Mouse (Mus musculus) liver, embryonic 11.5 days (tissue): ENCODE measurements around the gene Xrra1. TPM values are rescaled to one million over a fixed set of nuclear protein-coding genes. Genes with fewer than 3 reads are reported as not detected.
A peak's percentile ranks its signal among the peaks of the same experiment; 100 is the strongest.

Experiments used
- ATAC-seq: fragments of 200-750 bp; cut with Nextera tagmentation; replicated peaks from 2 replicates; pipeline ENCODE4 v1.8.0; 2017; ENCODE audit warnings: moderate number of reproducible peaks, mild to moderate bottlenecking, moderate TSS enrichment, moderate library complexity; ENCODE audit not compliant: low FRiP score
- DNase-seq: peaks from one replicate; pipeline ENCODE4 v3.0.0-alpha.2; 2017; ENCODE audit warnings: low spot score
- H3K27ac ChIP-seq: fragments of 300-500 bp; sonication (generic); 2 replicates; pipeline ENCODE4 v1.5.1; 2014; ENCODE audit warnings: mild to moderate bottlenecking, low read depth, low read length, control low read depth
- H3K27me3 ChIP-seq: fragments of 300-500 bp; sonication (generic); replicated peaks from 2 replicates; pipeline ENCODE4 v1.6.1; 2014; ENCODE audit warnings: low read length, mixed read lengths; ENCODE audit not compliant: control insufficient read depth, insufficient read depth
- H3K36me3 ChIP-seq: fragments of 300-500 bp; sonication (generic); 2 replicates; pipeline ENCODE4 v1.6.1; 2014; ENCODE audit warnings: mild to moderate bottlenecking, low read length, moderate library complexity, mixed read lengths; ENCODE audit not compliant: control insufficient read depth, insufficient read depth
- H3K4me1 ChIP-seq: fragments of 300-500 bp; sonication (generic); replicated peaks from 2 replicates; pipeline ENCODE4 v1.6.1; 2014; ENCODE audit warnings: low read length, mixed read lengths; ENCODE audit not compliant: control insufficient read depth, insufficient read depth
- H3K4me2 ChIP-seq: fragments of 300-500 bp; sonication (generic); 2 replicates; pipeline ENCODE4 v1.6.1; 2014; ENCODE audit warnings: mild to moderate bottlenecking, control low read depth, moderate library complexity
- H3K4me3 ChIP-seq: fragments of 300-500 bp; sonication (generic); 2 replicates; pipeline ENCODE4 v1.5.1; 2014; ENCODE audit warnings: low read depth, low read length, control low read depth
- H3K9ac ChIP-seq: fragments of 300-500 bp; sonication (generic); 2 replicates; pipeline ENCODE4 v1.6.1; 2014; ENCODE audit warnings: low read depth, low read length, control low read depth
- H3K9me3 ChIP-seq: fragments of 300-500 bp; sonication (generic); 2 replicates; pipeline ENCODE4 v1.6.1; 2016; ENCODE audit warnings: low read length, inconsistent platforms, mixed read lengths; ENCODE audit not compliant: control insufficient read depth
- WGBS: fragments of 180-500 bp; shearing (Covaris S2); extraction: QIAGEN DNeasy Blood & Tissue Kit; methylation state at CpG from one replicate; pipeline ENCODE4 v1.1.7; 2014; 5-methylcytosine and 5-hydroxymethylcytosine counted together
- polyA plus RNA-seq: library from polyadenylated mRNA; unstranded; fragments of >200 nt; fragmentation: Nextera tagmentation; extraction: Ambion mirVana; gene quantifications from 2 replicates; pipeline ENCODE4 v1.2.1, GENCODE M21; 2014

The Xrra1 gene
- polyA plus RNA-seq, 1 experiment from 2014 or later = 0.10 TPM

DNA sequence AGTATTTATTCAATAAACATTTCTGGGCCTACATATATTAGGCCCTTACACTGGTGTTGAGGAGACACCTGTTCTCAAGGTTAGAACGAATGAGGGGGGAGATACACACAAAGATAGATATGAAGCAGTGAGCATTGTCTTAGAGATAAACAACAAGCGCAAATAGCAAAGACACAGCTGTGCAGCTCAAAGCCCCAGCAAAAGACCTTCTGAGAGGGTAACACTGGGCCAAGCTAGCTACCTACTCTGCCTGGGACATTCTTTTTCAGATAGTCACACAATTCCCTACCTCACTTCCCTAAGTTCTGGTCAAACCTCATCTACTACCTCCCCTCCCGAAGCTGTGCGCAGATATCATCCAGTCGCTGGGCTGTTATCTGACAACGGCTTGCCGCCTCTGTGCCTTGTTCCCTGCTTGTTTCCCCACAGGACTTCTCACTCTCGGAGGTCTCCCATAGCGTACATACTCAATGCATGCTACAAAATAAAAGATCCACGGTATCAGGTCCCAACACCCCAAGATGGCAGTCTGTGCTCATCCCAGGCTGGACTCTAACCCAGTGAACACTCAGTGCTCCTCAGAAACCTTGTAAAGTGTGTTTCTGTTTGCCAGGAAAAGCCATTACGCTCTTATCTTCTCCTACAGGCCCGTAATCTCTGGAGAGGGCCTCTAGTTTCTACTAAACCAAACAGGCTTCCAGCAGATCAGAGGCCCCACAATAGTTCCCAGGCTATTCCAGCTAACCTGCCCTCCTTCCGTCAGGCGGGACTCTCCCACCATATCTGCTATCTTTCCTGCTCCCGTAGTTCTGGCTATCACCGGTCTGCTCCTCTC lies 34.0 kb upstream of the Xrra1 start:
- Histone ChIP-seq H3K9ac (peak overlapping the region; percentile 42), H3K27me3 (no peaks in the 10 kb centered on the region), H3K9me3 (no peaks in the 10 kb centered on the region), H3K27ac (peak overlapping the region; percentile 83), H3K4me2 (peak overlapping the region; percentile 70), H3K4me1 (peaks cover 51% of the 10 kb centered on the region), H3K36me3 (no peaks in the 10 kb centered on the region), H3K4me3 (peak overlapping the region; percentile 26)
- 23% methylated on average over 16 of the region's 16 CpGs for WGBS
- DNase-seq (peak; percentile 42), ATAC-seq (peak; percentile 76)

GRCm38 (mm10) chr7:99825511-99825910 lies 33.4 kb upstream of the Xrra1 start:
- DNase-seq = no peak
- Histone ChIP-seq H3K27ac (peak overlapping the region; percentile 83), H3K4me2 (peak overlapping the region; percentile 70), H3K27me3 (no peaks in the 10 kb centered on the region), H3K4me3 (peak overlapping the region; percentile 26), H3K36me3 (no peaks in the 10 kb centered on the region), H3K9me3 (no peaks in the 10 kb centered on the region), H3K9ac (peak overlapping the region; percentile 42; the same call in 1 of the 2 replicates), H3K4me1 (peaks cover 51% of the 10 kb centered on the region)
- 55% methylated on average over 9 of the region's 9 CpGs for WGBS
- peak; percentile 18 for ATAC-seq

DNA sequence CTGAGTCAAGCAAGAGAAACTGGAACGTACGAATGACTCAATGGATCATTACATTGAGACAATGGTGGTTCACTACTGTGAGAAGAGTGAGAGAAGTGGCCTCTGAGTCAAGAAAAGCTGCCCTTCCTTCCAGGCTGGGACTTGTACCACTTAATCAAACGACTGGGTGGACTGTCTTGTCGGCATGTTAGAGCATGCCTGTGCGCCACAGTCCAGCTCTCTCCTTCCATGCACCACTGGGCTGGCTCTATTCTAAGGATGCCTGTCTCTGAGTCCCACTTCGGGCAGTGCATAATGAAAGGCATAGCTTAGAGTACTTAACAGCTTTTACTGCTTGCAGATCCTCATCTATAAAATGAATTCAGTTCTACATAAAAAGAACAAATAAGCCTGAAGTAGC lies 32.8 kb upstream of the Xrra1 start:
- Histone ChIP-seq H3K4me3 (0 out of 2 replicates have a peak overlapping the region, but pooled peaks have one; percentile 17), H3K27me3 (no peaks in the 10 kb centered on the region), H3K27ac (peak overlapping the region; percentile 83), H3K9ac (no peak overlapping the region), H3K4me1 (peaks cover 51% of the 10 kb centered on the region), H3K9me3 (no peaks in the 10 kb centered on the region), H3K36me3 (no peaks in the 10 kb centered on the region), H3K4me2 (peak overlapping the region; percentile 70)
- DNase-seq = no peak
- 65% methylated on average over 6 of the region's 6 CpGs for WGBS
- no peak for ATAC-seq

DNA sequence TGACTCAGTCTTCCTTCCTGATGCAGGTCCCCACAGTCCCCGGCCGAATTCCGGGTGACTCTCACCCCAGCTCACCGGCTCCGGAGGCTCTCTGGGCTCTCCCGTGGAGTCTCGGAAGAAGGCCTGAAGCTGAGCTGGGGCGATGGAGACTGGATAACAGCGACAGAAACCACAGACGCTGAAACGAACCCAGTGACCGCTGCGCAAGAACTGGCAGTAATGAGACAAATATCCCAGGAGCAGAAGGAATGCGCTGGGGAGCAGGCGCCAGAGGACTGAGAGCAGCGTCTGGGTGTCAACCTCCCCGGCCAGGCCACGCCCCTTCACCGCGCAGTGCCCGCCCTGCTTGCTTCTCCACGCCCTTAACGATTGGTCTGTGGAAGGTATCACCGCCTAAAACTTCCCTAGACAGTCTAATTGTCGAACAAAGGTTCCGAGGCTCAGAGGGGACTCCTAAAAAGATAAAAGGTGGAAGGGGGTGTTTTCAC lies 30.8 kb upstream of the Xrra1 start, which contains the start of gene Neu3:
Gene Neu3 (minus strand): TSS at position 335 of the 488 bp plus-strand sequence.
- H3K36me3 ChIP-seq = no peaks in the 10 kb centered on the region
- no peaks in the 10 kb centered on the region for H3K27me3 ChIP-seq
- ATAC-seq = peak; percentile 92
- peak within 1 kb of the TSS; percentile 72 for H3K4me2 ChIP-seq
- H3K4me3 ChIP-seq = peak within 1 kb of the TSS; percentile 75
- H3K27ac ChIP-seq = peak within 1 kb of the TSS; percentile 83
- peak; percentile 90 for DNase-seq
- H3K4me1 ChIP-seq = peaks cover 36% of the 10 kb centered on the region
- peak within 1 kb of the TSS; percentile 81 for H3K9ac ChIP-seq
- WGBS = under 1% methylated on average over 26 of the region's 26 CpGs
- no peaks in the 10 kb centered on the region for H3K9me3 ChIP-seq

GRCm38 (mm10) chr7:99833115-99833845 lies 25.6 kb upstream of the Xrra1 start:
- WGBS = 76% methylated on average over 5 of the region's 5 CpGs
- ATAC-seq (no peak), DNase-seq (no peak)
- H3K4me2 ChIP-seq = no peak overlapping the region
- H3K4me1 ChIP-seq = peaks cover 8% of the 10 kb centered on the region
- no peak overlapping the region for H3K27ac ChIP-seq
- H3K4me3 ChIP-seq = no peak overlapping the region
- no peaks in the 10 kb centered on the region for H3K27me3 ChIP-seq
- H3K9me3 ChIP-seq = no peaks in the 10 kb centered on the region
- peaks cover 5% of the 10 kb centered on the region for H3K36me3 ChIP-seq
- no peak overlapping the region for H3K9ac ChIP-seq

DNA sequence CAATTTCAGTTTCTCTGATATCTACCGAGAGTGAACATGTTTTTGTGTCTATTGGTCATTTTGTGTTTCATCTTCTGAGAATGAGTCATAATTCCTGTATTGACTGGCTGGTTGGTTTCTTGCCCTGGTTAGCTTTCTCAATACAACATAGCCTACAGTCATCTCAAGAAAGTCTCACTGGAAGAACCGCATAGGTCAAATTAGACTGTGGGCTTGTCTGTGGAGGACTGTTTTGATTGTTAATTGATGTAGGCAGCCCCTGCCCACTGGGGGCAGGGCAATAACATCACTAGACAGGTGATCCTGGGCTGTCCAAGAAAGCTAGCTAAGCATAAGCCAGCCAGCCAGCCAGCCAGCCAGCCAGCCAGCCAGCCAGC lies 25.1 kb upstream of the Xrra1 start:
- Histone ChIP-seq H3K9me3 (no peaks in the 10 kb centered on the region), H3K27ac (no peak overlapping the region), H3K4me3 (no peak overlapping the region), H3K36me3 (peaks cover 9% of the 10 kb centered on the region), H3K4me2 (no peak overlapping the region), H3K27me3 (no peaks in the 10 kb centered on the region), H3K9ac (no peak overlapping the region), H3K4me1 (peaks cover 4% of the 10 kb centered on the region)
- 89% methylated on average over 2 of the region's 2 CpGs for WGBS
- ATAC-seq (no peak), DNase-seq (no peak)

DNA sequence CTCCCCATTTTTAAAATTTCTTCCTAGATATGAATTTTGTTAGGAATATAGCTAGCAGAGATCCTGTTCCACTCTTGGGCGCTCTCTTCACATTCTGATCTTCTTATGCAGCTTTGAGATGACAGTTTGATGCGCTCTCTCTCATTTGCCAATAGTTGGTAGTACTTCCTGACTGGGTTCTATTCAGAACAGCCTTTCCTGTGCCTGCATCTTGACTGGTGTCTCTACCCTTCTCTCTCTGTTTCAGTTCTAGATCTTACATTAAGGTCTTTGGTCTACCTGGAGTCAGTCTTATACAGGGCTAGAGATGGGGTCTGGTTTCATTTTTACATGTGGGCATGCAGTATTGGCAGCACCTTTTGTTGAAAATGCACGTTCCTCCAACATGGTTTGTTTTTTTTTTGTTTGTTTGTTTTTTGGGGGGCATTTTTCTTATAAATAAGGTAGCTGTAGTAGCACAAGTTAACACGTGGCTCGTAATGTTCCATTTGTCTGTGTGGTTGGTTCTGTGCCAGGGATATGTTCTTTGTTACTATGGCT lies 24.5 kb upstream of the Xrra1 start:
- peaks cover 12% of the 10 kb centered on the region for H3K36me3 ChIP-seq

GRCm38 (mm10) chr7:99836781-99837180 lies 22.1 kb upstream of the Xrra1 start:
- no peak for ATAC-seq
- 71% methylated on average over 4 of the region's 4 CpGs for WGBS

More for the DNA sequence above, 24.5 kb upstream of the Xrra1 start:
- 83% methylated on average over 5 of the region's 5 CpGs for WGBS
- no peaks in the 10 kb centered on the region for H3K9me3 ChIP-seq
- no peaks in the 10 kb centered on the region for H3K27me3 ChIP-seq
- no peak for ATAC-seq
- no peak overlapping the region for H3K4me2 ChIP-seq
- no peak overlapping the region for H3K27ac ChIP-seq
- DNase-seq = no peak
- peaks cover 4% of the 10 kb centered on the region for H3K4me1 ChIP-seq
- H3K9ac ChIP-seq = no peak overlapping the region
- H3K4me3 ChIP-seq = no peak overlapping the region

More at GRCm38 (mm10) chr7:99836781-99837180, 22.1 kb upstream of the Xrra1 start:
- H3K36me3 ChIP-seq = peaks cover 24% of the 10 kb centered on the region
- H3K4me3 ChIP-seq = no peak overlapping the region
- H3K9me3 ChIP-seq = no peaks in the 10 kb centered on the region
- no peak for DNase-seq
- no peak overlapping the region for H3K27ac ChIP-seq
- no peak overlapping the region for H3K9ac ChIP-seq
- no peaks in the 10 kb centered on the region for H3K27me3 ChIP-seq
- H3K4me1 ChIP-seq = peaks cover 6% of the 10 kb centered on the region
- no peak overlapping the region for H3K4me2 ChIP-seq
